Mouse (Mus musculus) c-Kit-positive CD71-negative TER-119-negative erythroid progenitor cells, embryonic 14.5 days (primary cell): ENCODE results near the gene C1ql4.
"Not testable (repeated sequence)": the region's sequence is repeated elsewhere in the genome, so short reads cannot be mapped to it uniquely, and the experiment has no call there.

Experiments
- DNase-seq: peaks from one replicate; pipeline ENCODE4 v3.0.0-alpha.2; 2013; ENCODE audit warnings: low read depth

The C1ql4 gene

DNA sequence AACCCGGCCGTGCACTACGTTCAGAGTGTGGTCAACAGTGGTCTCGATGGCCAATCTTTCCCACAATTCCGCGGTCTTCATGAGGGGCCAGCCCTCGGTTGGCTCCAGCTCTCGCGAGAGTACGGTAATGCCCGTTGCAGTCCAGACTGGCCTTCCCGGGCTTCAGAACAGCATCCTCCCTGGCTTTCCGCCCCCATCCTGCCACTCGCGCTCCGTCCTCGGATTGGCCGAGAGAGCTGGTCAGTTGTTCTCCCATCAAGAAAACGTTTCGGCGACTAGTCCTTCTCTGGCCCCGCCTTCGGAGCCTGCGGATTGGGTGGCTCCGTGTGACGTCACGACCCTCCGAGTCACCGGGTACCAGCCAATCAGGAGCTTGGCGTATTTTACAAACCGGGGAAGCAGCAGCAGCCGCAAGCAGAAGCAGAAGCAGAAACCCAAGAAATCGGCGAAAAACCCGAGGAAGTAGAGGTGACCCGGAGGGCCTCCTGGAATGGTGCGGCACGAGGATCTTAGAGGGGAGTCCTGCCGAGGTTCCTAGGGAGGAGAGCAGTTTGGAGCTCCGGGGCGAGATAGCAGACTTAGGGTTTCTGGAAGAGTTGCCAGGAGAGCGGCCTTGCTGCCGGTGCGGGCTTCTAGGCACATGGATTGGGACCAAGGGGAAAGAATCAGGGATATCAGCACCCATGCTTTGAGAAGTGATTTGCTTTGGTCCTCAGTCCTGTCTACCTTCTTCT lies 12.8 kb downstream of the C1ql4 start:
- DNase-seq = peak; percentile 93

DNA sequence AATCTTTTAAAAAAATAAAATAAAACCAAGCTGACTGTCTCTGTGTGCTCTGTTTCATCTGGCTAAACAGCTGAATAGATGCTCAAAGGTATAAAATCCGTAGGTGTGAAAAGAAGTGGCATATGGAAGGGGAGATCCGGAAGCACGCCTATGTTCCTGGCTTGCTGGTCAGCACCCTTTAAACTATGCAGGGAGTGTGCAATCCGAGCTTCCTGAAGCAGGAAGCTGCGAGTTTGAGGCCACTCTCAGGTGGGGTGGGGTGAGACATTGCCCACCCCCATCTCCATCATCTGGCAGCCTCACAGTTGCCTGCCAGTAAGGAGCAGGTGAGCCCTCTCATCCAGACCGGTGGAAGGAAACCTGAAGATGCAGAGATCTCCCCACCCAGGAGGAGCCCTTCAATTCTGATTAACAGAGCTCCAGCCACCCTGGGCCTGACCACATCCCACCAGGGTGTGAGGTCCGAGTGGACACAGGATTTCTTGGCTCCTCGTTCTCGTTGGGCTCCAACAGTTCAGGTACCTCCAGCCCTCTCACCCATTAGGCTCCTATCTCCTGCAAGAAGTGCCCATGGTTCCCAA lies 13.5 kb downstream of the C1ql4 start, which contains the start of gene Troap:
TSS of gene Troap (plus strand) at position 557 of the 581 bp plus-strand sequence.
- no peak for DNase-seq

DNA sequence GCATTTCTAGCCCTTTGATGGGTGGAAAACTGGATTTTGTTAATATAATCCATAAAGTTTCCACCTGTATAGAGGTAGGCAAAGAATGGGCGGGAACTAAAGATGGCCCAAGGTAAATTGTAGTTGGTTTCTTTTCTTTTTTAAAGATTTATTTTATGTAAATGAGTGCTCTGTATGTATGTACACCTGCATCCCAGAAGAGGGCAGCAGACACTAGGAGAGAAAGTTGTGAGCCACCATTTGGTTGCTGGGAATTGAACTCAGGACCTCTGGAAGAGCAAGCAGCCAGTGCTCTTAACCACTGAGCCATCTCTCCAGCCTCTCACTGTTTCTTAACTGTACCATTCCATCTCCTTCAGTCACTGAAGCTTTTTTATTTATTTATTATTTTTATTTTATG lies 15.6 kb downstream of the C1ql4 start:
- no peak for DNase-seq

DNA sequence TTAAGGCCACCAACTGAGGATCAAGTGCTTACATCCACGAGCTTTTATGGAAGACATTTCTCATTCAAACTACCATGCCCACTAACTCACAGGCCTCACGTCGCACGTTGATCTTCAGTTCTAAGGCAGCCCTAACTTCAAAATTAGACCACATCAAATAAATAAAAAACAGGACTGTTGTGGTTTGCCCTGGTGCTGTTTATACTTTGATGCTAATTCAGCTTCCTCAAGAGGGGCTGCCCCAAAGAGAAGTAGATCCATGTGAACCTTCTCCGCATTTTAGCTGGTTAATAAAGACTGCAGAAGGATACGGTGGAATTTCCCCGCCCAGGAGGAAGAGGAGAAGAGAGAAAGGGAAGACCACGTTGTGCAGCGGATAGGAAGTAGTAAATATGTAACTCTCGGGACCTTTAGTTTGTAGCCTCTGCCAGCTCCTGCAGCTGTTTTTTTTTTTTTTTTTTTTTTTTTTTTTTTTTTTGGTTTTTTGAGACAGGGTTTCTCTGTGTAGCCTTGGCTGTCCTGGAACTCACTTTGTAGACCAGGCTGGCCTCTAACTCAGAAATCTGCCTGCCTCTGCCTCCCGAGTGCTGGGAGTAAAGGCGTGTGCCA lies 22.0 kb downstream of the C1ql4 start:
- DNase-seq = no peak

GRCm38 (mm10) chr15:99056332-99056731 lies 31.3 kb downstream of the C1ql4 start:
- no peak for DNase-seq

GRCm38 (mm10) chr15:99055511-99055961 lies 32.1 kb downstream of the C1ql4 start:
- no peak for DNase-seq

- no peak for DNase-seq
Measured at GRCm38 (mm10) chr15:99055040-99055439, 32.6 kb downstream of the C1ql4 start, which contains the start of gene Prph. Prph (plus strand) TSS chr15:99055174.

- DNase-seq = no peak
Measured at GRCm38 (mm10) chr15:99053373-99053772, 34.2 kb downstream of the C1ql4 start.

DNA sequence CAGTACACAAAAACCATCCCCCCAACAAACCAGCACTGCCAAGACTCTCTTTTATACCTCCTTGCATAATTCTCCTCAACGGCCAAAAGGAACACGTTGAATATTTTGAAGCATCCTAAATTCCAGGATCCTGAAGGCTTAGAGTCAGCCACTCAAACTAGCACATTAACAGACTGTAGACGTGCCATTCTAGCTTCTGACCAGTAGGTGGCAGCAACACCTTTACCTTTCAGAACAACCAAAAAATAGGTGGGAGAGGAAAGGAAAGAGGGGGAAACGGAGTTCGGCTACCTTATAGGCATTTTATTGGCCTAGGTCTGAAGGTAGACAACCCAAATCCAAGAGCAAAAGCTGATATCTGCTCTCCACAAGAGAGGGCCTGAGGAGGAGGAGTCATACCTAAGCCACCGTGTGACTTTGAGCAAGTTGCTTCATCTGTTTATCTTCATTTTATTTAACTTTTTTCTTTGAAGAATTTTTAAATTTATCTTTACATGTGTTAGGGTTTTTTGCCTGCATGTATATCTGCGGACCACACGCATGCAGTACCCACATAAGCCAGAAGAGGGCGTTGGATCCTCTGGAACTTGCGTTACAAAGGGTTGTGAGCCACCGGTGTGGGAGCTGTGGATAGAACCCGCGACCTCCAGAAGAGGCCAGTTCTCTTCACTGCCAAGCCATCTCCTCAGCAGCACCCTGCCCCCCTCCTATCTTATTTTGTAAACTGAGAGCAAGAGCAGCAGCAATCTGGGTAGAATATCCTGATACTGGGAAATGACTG lies 38.0 kb downstream of the C1ql4 start:
- DNase-seq = no peak

GRCm38 (mm10) chr15:99045734-99046133 lies 41.9 kb downstream of the C1ql4 start:
- DNase-seq = not testable (repeated sequence)

GRCm38 (mm10) chr15:99044854-99045253 lies 42.8 kb downstream of the C1ql4 start:
- DNase-seq = no peak

DNA sequence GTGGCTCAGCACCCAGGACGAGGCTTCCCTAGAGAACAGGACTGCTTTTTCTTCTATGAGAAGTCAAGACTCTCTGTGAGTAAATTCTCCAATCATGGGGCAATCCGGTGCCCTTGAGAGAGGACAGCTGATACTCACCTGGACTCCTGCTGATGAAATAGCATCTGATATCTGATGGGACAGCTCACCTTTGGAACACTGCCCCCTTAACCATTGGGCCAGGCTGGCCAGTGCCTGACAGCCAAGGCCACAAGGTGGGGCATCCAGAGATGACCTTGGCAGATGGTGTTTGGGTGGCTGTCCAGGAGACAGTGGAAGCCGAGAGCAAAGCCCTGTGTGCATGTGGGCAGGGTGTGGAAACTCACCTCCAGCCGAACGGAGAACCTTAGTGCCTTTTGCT lies 45.3 kb downstream of the C1ql4 start:
- DNase-seq = no peak

DNA sequence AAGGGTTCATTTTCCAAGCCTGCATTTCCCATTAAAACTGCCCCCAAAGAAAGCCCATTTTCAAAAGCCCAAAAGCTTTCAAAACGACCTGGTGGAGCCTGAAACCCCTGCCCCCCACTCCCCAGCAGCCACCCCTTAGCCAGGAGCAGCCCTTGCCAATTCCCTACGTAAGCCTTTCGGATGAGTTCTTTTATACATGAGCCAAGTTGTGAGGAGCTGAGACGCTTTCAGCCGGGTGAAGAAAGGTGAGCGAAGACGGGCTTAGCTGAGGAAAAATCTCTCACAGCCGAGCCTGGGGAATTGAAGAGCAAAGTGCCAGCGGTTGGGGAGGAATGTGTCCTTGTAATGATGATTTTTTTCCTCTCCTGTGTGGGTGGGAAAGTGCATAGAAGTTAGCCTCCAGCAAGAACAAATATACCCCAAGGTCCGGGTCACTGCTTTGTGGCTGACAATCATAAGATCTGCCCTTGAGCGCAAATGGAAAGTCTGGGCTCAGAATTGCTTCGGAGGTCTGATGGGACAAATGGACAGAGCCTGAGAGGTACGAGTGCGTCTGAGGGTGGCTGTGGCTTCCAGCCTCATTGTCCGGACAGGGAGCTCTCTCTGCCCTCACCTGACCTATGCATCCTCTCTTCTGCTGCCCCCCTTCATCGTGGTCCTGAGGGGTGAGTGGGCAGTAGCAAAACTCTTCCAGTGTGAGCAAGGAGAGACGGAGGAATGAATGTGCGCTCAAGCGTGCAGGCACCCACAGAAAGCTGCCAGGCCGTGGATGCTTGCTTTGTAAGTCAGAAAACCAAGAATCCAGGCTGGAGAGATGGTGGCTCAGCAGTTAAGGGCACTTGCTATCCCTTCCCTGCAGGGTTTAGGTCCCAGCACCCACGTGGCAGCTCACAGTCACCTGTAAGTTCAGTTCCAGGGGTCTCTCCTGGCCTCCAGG lies 46.4 kb downstream of the C1ql4 start:
- no peak for DNase-seq

DNA sequence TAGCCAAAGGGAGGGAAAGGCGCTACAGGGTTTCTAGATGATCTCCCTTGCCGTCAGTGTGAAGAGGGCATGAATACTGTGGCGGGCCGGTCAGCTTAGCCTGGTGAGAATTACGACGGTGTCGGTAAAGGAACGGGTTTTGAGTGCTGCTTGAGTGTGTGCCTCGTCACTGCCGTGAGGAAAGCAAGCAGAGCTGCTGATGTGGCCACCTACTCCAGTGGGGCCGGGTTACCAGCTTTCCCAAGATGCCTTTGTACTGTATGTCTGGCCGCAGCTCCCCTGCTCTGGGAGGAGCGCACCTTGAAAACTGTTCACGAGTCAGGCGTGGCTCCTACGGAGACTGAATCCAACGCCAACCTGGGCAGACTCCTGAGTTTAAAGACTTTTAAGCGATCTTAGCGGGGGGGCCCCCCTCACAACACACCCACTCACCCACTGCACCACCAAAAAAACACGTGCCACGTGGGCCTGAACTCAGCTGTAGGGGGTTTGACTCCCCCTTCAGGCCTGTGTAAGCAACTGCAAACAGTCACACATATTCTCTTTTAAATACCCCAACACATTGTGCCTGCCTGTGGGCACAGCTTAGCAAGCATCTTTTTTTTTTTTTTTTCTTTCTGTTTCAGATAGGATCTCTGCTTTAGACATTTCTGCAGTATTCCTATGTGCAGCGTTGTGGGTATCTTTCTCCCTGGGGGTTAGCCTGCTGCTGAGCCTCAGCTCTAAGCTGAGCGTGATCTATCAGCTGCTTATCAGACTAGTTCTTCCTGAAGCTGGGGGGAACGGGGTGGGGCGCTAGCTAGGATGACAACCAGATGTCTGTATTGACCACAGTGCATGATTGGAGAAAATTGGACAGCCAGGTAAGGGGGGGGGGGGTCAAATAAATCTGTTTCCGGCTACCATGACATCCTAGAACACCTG lies 47.4 kb downstream of the C1ql4 start:
- no peak for DNase-seq

DNA sequence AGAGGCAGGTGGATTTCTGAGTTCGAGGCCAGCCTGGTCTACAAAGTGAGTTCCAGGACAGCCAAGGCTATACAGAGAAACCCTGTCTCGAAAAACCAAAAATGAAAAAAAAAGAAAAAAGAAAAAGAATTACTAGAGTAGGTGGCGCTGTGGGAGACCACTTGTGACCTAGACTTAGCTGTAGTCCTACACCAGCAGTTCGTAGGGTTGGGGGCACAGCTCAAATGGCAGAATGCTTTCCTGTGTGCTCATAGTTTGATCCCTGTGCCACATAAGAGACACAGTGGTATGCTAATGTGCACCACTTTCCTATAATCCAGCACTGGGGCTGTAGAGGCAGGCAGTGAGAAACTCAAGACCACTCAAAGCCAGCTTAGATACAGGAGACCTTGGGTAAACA lies 48.3 kb downstream of the C1ql4 start:
- no peak for DNase-seq

GRCm38 (mm10) chr15:99038797-99039196 lies 48.8 kb downstream of the C1ql4 start:
- no peak for DNase-seq

GRCm38 (mm10) chr15:99038025-99038424 lies 49.6 kb downstream of the C1ql4 start:
- DNase-seq = no peak

DNA sequence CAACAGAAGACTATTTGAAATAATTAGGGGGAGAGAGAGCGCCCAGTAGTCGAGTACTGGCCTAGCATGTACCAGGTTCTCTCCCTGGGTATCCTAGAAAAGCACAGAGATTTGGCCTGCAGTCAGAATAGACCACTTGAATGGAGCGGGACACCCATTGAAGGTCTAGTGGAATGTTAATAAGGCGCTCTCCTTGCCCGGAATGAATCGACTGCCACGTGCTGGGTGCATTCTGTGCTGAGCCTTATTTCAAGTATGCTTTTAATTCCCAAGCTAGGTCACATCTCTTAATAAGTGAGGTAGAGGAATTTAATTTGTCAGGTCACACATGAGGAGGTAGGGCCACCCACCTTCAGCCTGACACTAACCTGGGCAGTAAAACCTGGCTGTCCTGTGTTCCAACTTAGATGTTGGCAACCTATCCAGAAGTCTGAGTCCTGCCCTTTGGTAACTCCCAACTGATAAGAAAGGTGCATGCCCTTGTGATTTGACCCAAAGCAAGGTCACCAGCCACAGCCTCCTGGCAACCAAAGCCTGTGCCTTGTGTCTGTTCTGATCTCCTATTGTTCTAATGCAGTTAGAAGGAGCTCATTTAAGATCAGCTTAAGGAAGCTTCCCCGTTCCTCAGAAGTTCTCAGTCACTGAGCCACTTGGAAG lies 51.2 kb downstream of the C1ql4 start:
- no peak for DNase-seq

GRCm38 (mm10) chr15:99035431-99035830 lies 52.2 kb downstream of the C1ql4 start:
- DNase-seq = no peak
